Mouse (Mus musculus) kidney, embryonic 14.5 days (tissue): ENCODE data around the gene Cntnap2. TPM values are rescaled to one million over a fixed set of nuclear protein-coding genes. Genes with fewer than 3 reads are reported as not detected.
"Not testable (repeated sequence)": the region's sequence is repeated elsewhere in the genome, so short reads cannot be mapped to it uniquely, and the experiment has no call there.

Experiments
- ATAC-seq: fragments of 200-750 bp; cut with Nextera tagmentation; 2 replicates; pipeline ENCODE4 v1.8.0; 2017; ENCODE audit warnings: moderate number of reproducible peaks, mild to moderate bottlenecking, moderate TSS enrichment, moderate library complexity; ENCODE audit not compliant: low FRiP score, low TSS enrichment
- H3K27ac ChIP-seq: fragments of 300-500 bp; sonication (generic); 2 replicates; pipeline ENCODE4 v1.5.1; 2014; ENCODE audit warnings: low read depth, mild to moderate bottlenecking, low read length, moderate library complexity, mixed read lengths
- H3K27me3 ChIP-seq: fragments of 300-500 bp; sonication (generic); 2 replicates; pipeline ENCODE4 v1.6.1; 2014; ENCODE audit warnings: mild to moderate bottlenecking, low read length; ENCODE audit not compliant: control insufficient read depth, insufficient read depth
- H3K36me3 ChIP-seq: fragments of 300-500 bp; sonication (generic); 2 replicates; pipeline ENCODE4 v1.6.1; 2014; ENCODE audit warnings: low read length, mixed read lengths; ENCODE audit not compliant: control insufficient read depth, insufficient read depth
- H3K4me1 ChIP-seq: fragments of 300-500 bp; sonication (generic); 2 replicates; pipeline ENCODE4 v1.6.1; 2014; ENCODE audit warnings: low read length, mixed read lengths; ENCODE audit not compliant: control insufficient read depth, insufficient read depth
- H3K4me2 ChIP-seq: fragments of 300-500 bp; sonication (generic); replicated peaks from 2 replicates; pipeline ENCODE4 v1.6.1; 2014; ENCODE audit warnings: low read depth, mild to moderate bottlenecking, low read length
- H3K4me3 ChIP-seq: fragments of 300-500 bp; sonication (generic); 2 replicates; pipeline ENCODE4 v1.5.1; 2014; ENCODE audit warnings: mild to moderate bottlenecking, low read length
- H3K9ac ChIP-seq: fragments of 300-500 bp; sonication (generic); 2 replicates; pipeline ENCODE4 v1.6.1; 2014; ENCODE audit warnings: low read depth, mild to moderate bottlenecking, low read length, moderate library complexity
- H3K9me3 ChIP-seq: fragments of 300-500 bp; sonication (generic); 2 replicates; pipeline ENCODE4 v1.6.1; 2016; ENCODE audit warnings: low read length; ENCODE audit not compliant: control insufficient read depth
- WGBS: fragments of 180-500 bp; shearing (Covaris S2); extraction: QIAGEN DNeasy Blood & Tissue Kit; methylation state at CpG from one replicate; pipeline ENCODE4 v1.1.7; 2014; 5-methylcytosine and 5-hydroxymethylcytosine counted together
- polyA plus RNA-seq: library from polyadenylated mRNA; unstranded; fragments of >200 nt; fragmentation: Nextera tagmentation; extraction: Ambion mirVana; gene quantifications from 2 replicates; pipeline ENCODE4 v1.2.1, GENCODE M21; 2014

Cntnap2 gene
- polyA plus RNA-seq, 1 experiment from 2014 or later, result 1.9 TPM

GRCm38 (mm10) chr6:47089998-47090397 lies 2030.8 kb downstream of the Cntnap2 start:
- Histone ChIP-seq H3K9me3 (no peaks in the 10 kb centered on the region), H3K27ac (no peak overlapping the region), H3K27me3 (no peaks in the 10 kb centered on the region), H3K4me3 (no peak overlapping the region), H3K36me3 (no peaks in the 10 kb centered on the region), H3K4me1 (no peaks in the 10 kb centered on the region), H3K4me2 (no peak overlapping the region), H3K9ac (no peak overlapping the region)
- ATAC-seq, result no peak
- WGBS, result 58% methylated on average over 4 of the region's 4 CpGs

GRCm38 (mm10) chr6:47104951-47105350 lies 2045.8 kb downstream of the Cntnap2 start:
- ATAC-seq, result no peak
- WGBS, result 62% methylated on average over 1 of the region's 1 CpGs

GRCm38 (mm10) chr6:47109582-47110220 lies 2050.5 kb downstream of the Cntnap2 start:
- Histone ChIP-seq H3K4me2 (no peak overlapping the region), H3K36me3 (no peaks in the 10 kb centered on the region), H3K4me3 (no peak overlapping the region), H3K27ac (no peak overlapping the region), H3K4me1 (no peaks in the 10 kb centered on the region), H3K9me3 (no peaks in the 10 kb centered on the region), H3K9ac (no peak overlapping the region), H3K27me3 (no peaks in the 10 kb centered on the region)
- WGBS, result 34% methylated on average over 6 of the region's 6 CpGs
- no peak for ATAC-seq

More at GRCm38 (mm10) chr6:47104951-47105350, 2045.8 kb downstream of the Cntnap2 start:
- Histone ChIP-seq H3K27me3 (no peaks in the 10 kb centered on the region), H3K27ac (no peak overlapping the region), H3K4me3 (no peak overlapping the region), H3K4me1 (no peaks in the 10 kb centered on the region), H3K4me2 (no peak overlapping the region), H3K36me3 (no peaks in the 10 kb centered on the region), H3K9me3 (no peaks in the 10 kb centered on the region), H3K9ac (no peak overlapping the region)

GRCm38 (mm10) chr6:47134063-47134462 lies 2074.9 kb downstream of the Cntnap2 start:
- H3K27me3 ChIP-seq, H3K9ac ChIP-seq, H3K36me3 ChIP-seq, H3K4me2 ChIP-seq, H3K9me3 ChIP-seq, H3K4me3 ChIP-seq, H3K4me1 ChIP-seq, ATAC-seq, H3K27ac ChIP-seq: not testable (repeated sequence)
- WGBS, result no CpG with 5 or more reads among the region's 1 CpGs

- H3K4me1 ChIP-seq, H3K4me2 ChIP-seq, H3K9me3 ChIP-seq, H3K9ac ChIP-seq, ATAC-seq, H3K36me3 ChIP-seq, H3K27me3 ChIP-seq, H3K27ac ChIP-seq, H3K4me3 ChIP-seq: not testable (repeated sequence)
- no CpG with 5 or more reads among the region's 1 CpGs for WGBS
These were observed 2093.9 kb downstream of the Cntnap2 start for GRCm38 (mm10) chr6:47153018-47153417.

- not testable (repeated sequence) for ATAC-seq, H3K36me3 ChIP-seq, H3K4me3 ChIP-seq, H3K4me2 ChIP-seq, H3K9ac ChIP-seq, H3K9me3 ChIP-seq, H3K27me3 ChIP-seq, H3K4me1 ChIP-seq, H3K27ac ChIP-seq
- 52% methylated on average over 8 of the region's 8 CpGs for WGBS
These were observed 2115.6 kb downstream of the Cntnap2 start for GRCm38 (mm10) chr6:47174580-47175294.

- not testable (repeated sequence) for H3K9ac ChIP-seq, H3K4me3 ChIP-seq, H3K36me3 ChIP-seq, H3K27me3 ChIP-seq, H3K27ac ChIP-seq, H3K9me3 ChIP-seq, H3K4me1 ChIP-seq, H3K4me2 ChIP-seq
- 21% methylated on average over 10 of the region's 10 CpGs for WGBS
- ATAC-seq, result peak; percentile 66; the same call in 1 of the 2 replicates
These were observed 2116.4 kb downstream of the Cntnap2 start for GRCm38 (mm10) chr6:47175356-47176156.

GRCm38 (mm10) chr6:47176157-47176555 lies 2117.0 kb downstream of the Cntnap2 start:
- H3K36me3 ChIP-seq, H3K4me2 ChIP-seq, H3K9ac ChIP-seq, H3K27me3 ChIP-seq, H3K4me1 ChIP-seq, H3K4me3 ChIP-seq, H3K27ac ChIP-seq, H3K9me3 ChIP-seq: not testable (repeated sequence)
- ATAC-seq, result 0 out of 2 replicates have a peak, but pooled peaks have one; percentile 9
- 62% methylated on average over 3 of the region's 3 CpGs for WGBS

- 64% methylated on average over 5 of the region's 5 CpGs for WGBS
- not testable (repeated sequence) for H3K4me2 ChIP-seq, H3K4me1 ChIP-seq, H3K27me3 ChIP-seq, ATAC-seq, H3K27ac ChIP-seq, H3K9ac ChIP-seq, H3K36me3 ChIP-seq, H3K4me3 ChIP-seq, H3K9me3 ChIP-seq
These were observed 2122.2 kb downstream of the Cntnap2 start for GRCm38 (mm10) chr6:47181372-47181771.
